Mouse (Mus musculus) bone marrow, adult 2 months (tissue): ENCODE measurements around the gene Grwd1. TPM values are rescaled to one million over a fixed set of nuclear protein-coding genes. Genes with fewer than 3 reads are reported as not detected.
A peak's percentile ranks its signal among the peaks of the same experiment; 100 is the strongest.

Experiments used
- H3K27ac ChIP-seq: fragments of 200-500 bp; 2 replicates; pipeline ENCODE4 v1.5.1; 2012; ENCODE audit warnings: low read depth, mild to moderate bottlenecking, control low read depth, inconsistent platforms, low read length; ENCODE audit not compliant: control insufficient read depth, poor library complexity, insufficient read depth
- H3K4me1 ChIP-seq: fragments of 200-500 bp; 2 replicates; pipeline ENCODE4 v1.6.1; 2011; ENCODE audit warnings: low read length; ENCODE audit not compliant: control insufficient read depth, insufficient read depth
- H3K4me3 ChIP-seq: fragments of 200-500 bp; replicated peaks from 2 replicates; pipeline ENCODE3; 2011; ENCODE audit warnings: mild to moderate bottlenecking, low read depth, low read length, control low read depth; ENCODE audit not compliant: control insufficient read depth
- CTCF ChIP-seq: fragments of 200-500 bp; IDR thresholded peaks from 2 replicates; pipeline ENCODE4 v1.5.1; 2011; ENCODE audit warnings: low read length, control low read depth; ENCODE audit not compliant: control insufficient read depth, insufficient read depth
- POLR2A ChIP-seq: fragments of 200-500 bp; IDR thresholded peaks from 2 replicates; pipeline ENCODE4 v1.6.1; 2011; ENCODE audit warnings: low read depth, mild to moderate bottlenecking, control low read depth, low read length, borderline replicate concordance; ENCODE audit not compliant: control insufficient read depth
- WGBS: fragments of 180-500 bp; shearing (Covaris S2); methylation state at CpG from one replicate; pipeline ENCODE4 v1.1.7; 2018; 5-methylcytosine and 5-hydroxymethylcytosine counted together
- polyA plus RNA-seq: library from polyadenylated mRNA; stranded (reverse); fragments of >200 nt; gene quantifications from 2 replicates; pipeline ENCODE4 v1.2.4, GENCODE M21; 2011; ENCODE audit warnings: low replicate concordance; ENCODE audit not compliant: missing spikeins, insufficient read depth, insufficient read length

Gene Grwd1
- polyA plus RNA-seq, 1 experiment: 13.9 TPM

- Histone ChIP-seq H3K4me1 (peaks cover 3% of the 10 kb centered on the region), H3K27ac (no peak overlapping the region), H3K4me3 (peak overlapping the region; percentile 69)
- no peak for TF ChIP-seq CTCF
- no peak for TF ChIP-seq POLR2A
- 2% methylated on average over 19 of the region's 19 CpGs for WGBS
These were observed 32.3 kb downstream of the Grwd1 start for GRCm38 (mm10) chr7:45798511-45798836.

GRCm38 (mm10) chr7:45797661-45798510 lies 32.9 kb downstream of the Grwd1 start:
- H3K4me1 ChIP-seq: peaks cover 3% of the 10 kb centered on the region
- 4% methylated on average over 60 of the region's 60 CpGs for WGBS
- H3K27ac ChIP-seq: no peak overlapping the region
- peak overlapping the region; percentile 69 for H3K4me3 ChIP-seq
- TF ChIP-seq POLR2A (no peak), CTCF (no peak)

GRCm38 (mm10) chr7:45796950-45797349 lies 33.8 kb downstream of the Grwd1 start:
- no peak for TF ChIP-seq POLR2A
- no peak for TF ChIP-seq CTCF
- 59% methylated on average over 6 of the region's 6 CpGs for WGBS
- Histone ChIP-seq H3K4me1 (peaks cover 3% of the 10 kb centered on the region), H3K27ac (no peak overlapping the region), H3K4me3 (no peak overlapping the region)

GRCm38 (mm10) chr7:45794971-45795370 lies 35.8 kb downstream of the Grwd1 start:
- TF ChIP-seq CTCF (no peak), POLR2A (no peak)
- H3K27ac ChIP-seq: no peak overlapping the region
- 83% methylated on average over 29 of the region's 29 CpGs for WGBS
- peaks cover 1% of the 10 kb centered on the region for H3K4me1 ChIP-seq
- H3K4me3 ChIP-seq: no peak overlapping the region

GRCm38 (mm10) chr7:45793969-45794585 lies 36.7 kb downstream of the Grwd1 start:
- WGBS: 83% methylated on average over 44 of the region's 44 CpGs
- TF ChIP-seq POLR2A (no peak), CTCF (no peak)
- Histone ChIP-seq H3K4me3 (no peak overlapping the region), H3K4me1 (peaks cover 1% of the 10 kb centered on the region), H3K27ac (no peak overlapping the region)

DNA sequence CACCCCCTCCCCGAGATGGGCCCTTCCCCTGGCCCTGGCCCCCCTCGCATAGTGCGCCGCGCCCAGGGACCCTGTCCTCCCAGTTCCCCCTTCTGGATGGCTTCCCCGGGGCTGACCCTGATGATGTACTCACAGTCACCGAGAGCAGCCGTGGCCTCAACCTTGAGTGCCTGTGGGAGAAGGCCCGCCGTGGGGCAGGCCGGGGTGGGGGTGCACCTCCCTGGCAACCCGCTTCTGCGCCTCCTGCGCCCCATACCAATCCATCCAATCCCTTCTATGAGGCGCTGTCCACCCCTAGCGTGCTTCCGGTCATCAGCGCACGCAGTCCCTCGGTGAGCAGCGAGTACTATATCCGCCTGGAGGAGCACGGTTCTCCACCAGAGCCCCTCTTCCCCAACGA lies 37.5 kb downstream of the Grwd1 start:
- peaks cover 1% of the 10 kb centered on the region for H3K4me1 ChIP-seq
- H3K27ac ChIP-seq: no peak overlapping the region
- WGBS: 73% methylated on average over 24 of the region's 24 CpGs
- TF ChIP-seq CTCF (no peak), POLR2A (no peak)
- no peak overlapping the region for H3K4me3 ChIP-seq

DNA sequence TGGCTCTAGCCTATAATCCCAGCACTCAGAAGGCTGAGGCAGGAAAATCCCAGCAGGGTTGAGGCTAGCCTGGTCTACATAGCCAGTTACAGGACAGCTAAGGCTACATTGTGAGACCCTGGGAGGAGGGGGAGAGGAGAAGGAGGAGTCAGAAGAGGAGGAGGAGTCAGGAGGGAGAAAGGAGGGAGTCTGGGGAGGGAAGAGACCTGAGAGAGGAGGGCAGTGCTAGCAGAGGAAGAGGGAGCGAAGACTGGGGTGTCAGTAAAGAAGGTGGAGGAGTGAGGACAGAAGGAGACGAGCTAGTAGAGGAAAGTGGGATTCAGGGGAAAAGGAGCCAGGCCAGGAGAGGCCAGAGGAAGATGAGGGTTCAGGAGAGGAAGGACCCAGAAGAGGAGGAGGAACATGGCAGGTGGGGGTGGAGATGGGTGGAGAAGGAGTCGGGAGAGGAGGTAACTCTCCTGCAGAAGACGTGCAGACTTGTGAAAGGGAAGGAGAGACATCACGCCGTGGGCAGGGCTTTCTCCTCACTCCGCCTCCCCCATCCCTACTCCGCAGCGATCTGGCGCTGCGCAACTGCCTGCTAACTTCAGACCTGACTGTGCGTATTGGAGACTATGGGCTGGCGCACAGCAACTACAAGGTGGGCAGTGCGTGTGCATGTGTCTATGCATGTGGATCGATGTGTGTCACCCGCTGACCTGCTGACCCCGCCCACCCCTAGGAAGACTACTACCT lies 38.8 kb downstream of the Grwd1 start:
- H3K27ac ChIP-seq: no peak overlapping the region
- no peak for TF ChIP-seq POLR2A
- TF ChIP-seq CTCF: no peak
- 68% methylated on average over 17 of the region's 17 CpGs for WGBS
- peaks cover 1% of the 10 kb centered on the region for H3K4me1 ChIP-seq
- H3K4me3 ChIP-seq: no peak overlapping the region

GRCm38 (mm10) chr7:45790721-45791120 lies 40.0 kb downstream of the Grwd1 start:
- Histone ChIP-seq H3K4me3 (no peak overlapping the region), H3K27ac (no peak overlapping the region), H3K4me1 (no peaks in the 10 kb centered on the region)
- TF ChIP-seq POLR2A (no peak), CTCF (no peak)
- 44% methylated on average over 6 of the region's 6 CpGs for WGBS
